Mouse (Mus musculus): ENCODE measurements around the gene Ggt6.

DNA sequence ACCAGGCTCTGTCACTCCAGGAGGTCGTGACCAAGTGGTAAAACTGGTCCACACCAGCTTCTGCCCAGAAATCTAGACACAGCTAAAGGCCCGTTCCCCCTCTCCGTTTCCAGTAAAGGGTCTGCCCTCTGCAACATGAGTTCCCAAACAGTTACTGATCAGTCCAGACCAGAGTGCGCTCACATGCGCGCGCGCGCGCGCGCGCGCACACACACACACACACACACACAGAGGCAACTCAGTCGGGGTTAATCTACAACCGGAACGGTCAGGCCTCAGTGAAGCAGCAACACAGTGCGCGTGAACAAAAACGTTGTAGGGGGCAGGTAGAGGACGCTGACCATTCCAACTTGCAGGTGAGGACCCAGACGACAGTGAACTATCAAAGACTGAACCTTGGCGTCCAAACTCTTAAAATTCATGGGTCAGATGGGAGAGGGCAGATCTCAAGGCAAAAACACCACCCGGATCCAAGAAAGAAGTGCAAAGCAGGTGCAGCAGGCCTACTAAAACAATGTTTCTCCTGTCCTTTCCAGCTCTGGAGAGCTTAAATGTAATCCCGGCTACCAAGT lies 24.7 kb upstream of the Ggt6 start:
- no peak for TF ChIP-seq CTCF (IDR thresholded peaks at IDR 0.05)
- TF ChIP-seq POLR2A (IDR thresholded peaks at IDR 0.05; ENCODE audit: insufficient read depth, low read depth, low read length): no peak
